In genomic region chr10:75827668-75828360, GRCm38 (mm10) we compare ENCODE assay signal across 8 mouse cellular contexts. TPM values are rescaled to one million over a fixed set of nuclear protein-coding genes. Genes with fewer than 3 reads are reported as not detected.
DNase-seq lines count a peak whose midpoint lies in the region; ATAC-seq and TF ChIP-seq lines count a peak whose summit lies in the region.

No protein-coding gene starts in this region.

- no peak overlapping the region for H3K4me2 ChIP-seq in kidney, embryonic 15.5 days

- H3K27me3 ChIP-seq in kidney, embryonic 15.5 days: no peaks in the 10 kb centered on the region

- peaks cover 7% of the 10 kb centered on the region; the same call in 1 of the 2 replicates for H3K4me1 ChIP-seq in kidney, embryonic 15.5 days

- no peak overlapping the region for H3K4me3 ChIP-seq in kidney, embryonic 15.5 days (replicated peaks)
- no peak overlapping the region for H3K4me3 ChIP-seq in gastrocnemius, adult 2 months

- no peak for TF ChIP-seq CTCF in gastrocnemius, adult 2 months (IDR thresholded peaks at IDR 0.05)

- DNase-seq in kidney, adult 18-20 months: peak; percentile 78
- DNase-seq in adipocyte (ENCODE audit: low spot score): peak; percentile 81
- DNase-seq in gastrocnemius, adult 2 months: peak; percentile 85
- DNase-seq in kidney, postnatal 4 days: peak; percentile 48 to 61
- no peak for DNase-seq in right cerebral cortex, postnatal 25 days

- H3K9me3 ChIP-seq in kidney, embryonic 15.5 days (replicated peaks): no peaks in the 10 kb centered on the region; the same call in 1 of the 2 replicates

- WGBS in kidney, embryonic 15.5 days: 94% methylated on average over 4 of the region's 4 CpGs

- no peaks in the 10 kb centered on the region for H3K36me3 ChIP-seq in kidney, embryonic 15.5 days

- no peak for ATAC-seq in kidney, embryonic 15.5 days (replicated peaks; ENCODE audit: low FRiP score)
- no peak for ATAC-seq in megakaryocyte, adult 5-6 weeks (ENCODE audit: poor library complexity, severe bottlenecking)
- ATAC-seq in monocyte, adult 5-6 weeks (replicated peaks; ENCODE audit: insufficient number of reproducible peaks, low FRiP score, low TSS enrichment, poor library complexity, severe bottlenecking): no peak

- no peak overlapping the region for H3K27ac ChIP-seq in kidney, embryonic 15.5 days
- H3K27ac ChIP-seq in gastrocnemius, adult 2 months: peak overlapping the region; percentile 91

- H3K9ac ChIP-seq in kidney, embryonic 15.5 days: no peak overlapping the region

- intact Hi-C loops in gastrocnemius, adult 2 months (cut with DNase I): no loop called here

RNA-seq across cellular contexts. Expression of gene Gstt4, which starts 5.5 kb away (rescaled TPM):
- polyA plus RNA-seq in kidney, embryonic 15.5 days (2015; fragmentation: Nextera tagmentation; extraction: Ambion mirVana): not detected in 2 replicates
- not detected for total RNA-seq in gastrocnemius, adult 2 months (2021)
- total RNA-seq in megakaryocyte, adult 5-6 weeks (2015): not detected in 2 replicates
- total RNA-seq in megakaryocyte, adult 5-6 weeks (2017): not detected in 2 replicates
- 0.49 TPM in 1 of 3 replicates, not detected in the others for total RNA-seq in monocyte, adult 5-6 weeks (2017)

RNA-seq across cellular contexts. Expression of gene Gstt2, which starts 9.4 kb away (rescaled TPM):
- polyA plus RNA-seq in kidney, embryonic 15.5 days (2015; fragmentation: Nextera tagmentation; extraction: Ambion mirVana): 38.2 and 39.6 TPM in 2 replicates
- total RNA-seq in gastrocnemius, adult 2 months (2021): 1 to 10 TPM; 2.3 to 4.2 TPM
- total RNA-seq in megakaryocyte, adult 5-6 weeks (2015): 4.7 and 5.9 TPM in 2 replicates
- 1.8 and 4.7 TPM in 2 replicates for total RNA-seq in megakaryocyte, adult 5-6 weeks (2017)
- 9.0 to 12.5 TPM (median 10.7 TPM) in 3 replicates for total RNA-seq in monocyte, adult 5-6 weeks (2017)

RNA-seq across cellular contexts. Expression of gene Gstt1, which starts 29.4 kb away (rescaled TPM):
- 12.6 and 15.8 TPM in 2 replicates for polyA plus RNA-seq in kidney, embryonic 15.5 days (2015; fragmentation: Nextera tagmentation; extraction: Ambion mirVana)
- total RNA-seq in gastrocnemius, adult 2 months (2021): 1 to 10 TPM; 4.5 to 5.7 TPM
- 0.78 TPM in 1 of 2 replicates, not detected in the other for total RNA-seq in megakaryocyte, adult 5-6 weeks (2015)
- not detected in 2 replicates for total RNA-seq in megakaryocyte, adult 5-6 weeks (2017)
- 2.1 TPM in 1 of 3 replicates, not detected in the others for total RNA-seq in monocyte, adult 5-6 weeks (2017)

RNA-seq across cellular contexts. Expression of gene Mif, which starts 32.2 kb away (rescaled TPM):
- polyA plus RNA-seq in kidney, embryonic 15.5 days (2015; fragmentation: Nextera tagmentation; extraction: Ambion mirVana): 2,032 and 2,056 TPM in 2 replicates
- total RNA-seq in gastrocnemius, adult 2 months (2021): 100 to 1,000 TPM; 147 to 168 TPM
- total RNA-seq in megakaryocyte, adult 5-6 weeks (2015): 68.9 and 73.4 TPM in 2 replicates
- total RNA-seq in megakaryocyte, adult 5-6 weeks (2017): 87.4 and 123 TPM in 2 replicates
- total RNA-seq in monocyte, adult 5-6 weeks (2017): 37.4 to 54.1 TPM (median 41.4 TPM) in 3 replicates

RNA-seq across cellular contexts. Expression of gene Gstt3, which starts 46.6 kb away (rescaled TPM):
- polyA plus RNA-seq in kidney, embryonic 15.5 days (2015; fragmentation: Nextera tagmentation; extraction: Ambion mirVana): 42.2 and 43.8 TPM in 2 replicates
- total RNA-seq in gastrocnemius, adult 2 months (2021): 1 to 10 TPM; 2.6 to 3.2 TPM
- total RNA-seq in megakaryocyte, adult 5-6 weeks (2015): 1.4 and 2.7 TPM in 2 replicates
- total RNA-seq in megakaryocyte, adult 5-6 weeks (2017): 1.5 and 1.6 TPM in 2 replicates
- 1.1 to 2.1 TPM (median 1.9 TPM) in 3 replicates for total RNA-seq in monocyte, adult 5-6 weeks (2017)
